Mouse (Mus musculus) ES-Bruce4 (cell line): ENCODE measurements around the gene Exoc2.

Experiments used
- CTCF ChIP-seq: IDR thresholded peaks from one replicate; pipeline ENCODE4 v1.8.1; 2011; ENCODE audit warnings: low read depth, low read length
- EP300 ChIP-seq: IDR thresholded peaks from 2 replicates; pipeline ENCODE4 v1.6.1; 2011; ENCODE audit warnings: low read depth, low read length; ENCODE audit not compliant: insufficient read depth
- POLR2A ChIP-seq: IDR thresholded peaks from one replicate; pipeline ENCODE4 v1.8.1; 2011; ENCODE audit warnings: low read length; ENCODE audit not compliant: insufficient read depth

DNA sequence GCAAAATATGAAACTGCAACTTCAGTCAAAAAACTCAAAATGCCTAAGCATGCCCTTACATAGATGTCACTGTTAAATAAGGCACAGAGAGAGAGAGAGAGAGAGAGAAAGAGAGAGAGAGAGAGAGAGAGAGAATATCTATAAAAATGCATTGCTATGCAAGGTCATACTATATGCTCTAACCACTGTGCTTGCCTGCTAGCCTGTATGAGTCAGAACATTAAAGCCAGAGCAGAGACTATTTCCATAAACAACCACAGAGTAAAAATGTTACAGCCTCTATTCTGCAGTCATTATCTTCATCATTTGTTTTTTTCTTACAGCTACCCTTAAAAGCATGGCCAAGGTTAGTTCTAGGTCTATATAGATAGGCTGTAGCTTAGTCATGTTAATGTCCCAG, 60.1 kb downstream of the Exoc2 start:
- TF ChIP-seq EP300 (no peak), CTCF (no peak), POLR2A (no peak)
